Mouse (Mus musculus): ENCODE results near the gene Col5a1.

DNA sequence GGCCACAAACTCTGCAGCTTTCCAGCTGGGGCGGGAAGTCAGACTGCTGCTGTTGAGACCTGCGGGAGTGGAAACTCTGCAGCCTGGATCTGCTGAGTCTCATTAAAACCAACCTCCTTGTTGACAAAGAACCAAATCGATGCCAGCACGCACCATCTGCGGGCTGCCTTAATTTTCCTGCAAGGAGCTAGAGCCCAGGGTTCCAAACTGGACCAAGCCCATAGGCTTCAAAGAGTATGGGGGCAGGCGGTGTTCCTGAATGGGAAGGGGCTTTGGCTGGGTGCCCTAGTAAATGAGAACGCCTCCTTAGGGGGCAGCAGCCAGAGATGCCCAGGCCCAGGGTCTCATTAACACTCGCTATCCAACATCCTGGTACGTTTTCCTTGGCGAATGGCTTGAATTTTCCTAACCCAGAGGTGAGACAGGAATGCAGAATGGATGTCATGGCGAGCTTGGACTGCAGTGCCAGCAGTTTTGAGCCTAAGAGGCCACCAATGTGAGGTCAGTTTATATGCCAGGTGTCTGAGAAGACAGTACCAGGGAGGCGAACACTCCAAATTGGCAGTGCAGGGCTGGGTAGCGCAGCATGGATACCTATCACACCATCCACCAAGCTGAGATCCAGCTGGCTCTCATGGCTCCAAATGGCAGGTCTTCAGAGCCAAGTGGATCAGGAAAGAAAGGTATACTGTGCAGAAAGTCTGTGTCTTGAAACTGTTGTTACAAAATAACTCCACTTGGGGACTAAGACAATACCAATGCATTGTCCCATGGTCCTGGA is 9.3 kb upstream of the Col5a1 start:
- TF ChIP-seq CTCF (conservative IDR thresholded peaks at IDR 0.05; ENCODE audit: low read length) (no peak), NANOG (IDR thresholded peaks at IDR 0.05; ENCODE audit: borderline replicate concordance, low read length) (no peak), POU5F1 (IDR thresholded peaks at IDR 0.05; ENCODE audit: borderline replicate concordance, low read length) (no peak)
